Mouse (Mus musculus) hindbrain, embryonic 14.5 days (tissue): ENCODE results near the gene Klri1. TPM values are rescaled to one million over a fixed set of nuclear protein-coding genes. Genes with fewer than 3 reads are reported as not detected.
"Not testable (repeated sequence)": the region's sequence is repeated elsewhere in the genome, so short reads cannot be mapped to it uniquely, and the experiment has no call there.

Source experiments
- ATAC-seq: fragments of 200-750 bp; cut with Nextera tagmentation; 2 replicates; pipeline ENCODE4 v1.8.0; 2017; ENCODE audit warnings: moderate number of reproducible peaks, mild to moderate bottlenecking, moderate TSS enrichment, moderate library complexity; ENCODE audit not compliant: low FRiP score
- DNase-seq: peaks from one replicate; pipeline ENCODE4 v3.0.0-alpha.2; 2015; ENCODE audit warnings: low spot score
- H3K27ac ChIP-seq: fragments of 300-500 bp; sonication (generic); 2 replicates; pipeline ENCODE4 v1.5.1; 2014; ENCODE audit warnings: mild to moderate bottlenecking, moderate library complexity
- H3K27me3 ChIP-seq: fragments of 300-500 bp; sonication (generic); 2 replicates; pipeline ENCODE4 v1.6.1; 2014; ENCODE audit warnings: mild to moderate bottlenecking, low read length, mixed read lengths; ENCODE audit not compliant: control insufficient read depth, insufficient read depth
- H3K36me3 ChIP-seq: fragments of 300-500 bp; sonication (generic); replicated peaks from 2 replicates; pipeline ENCODE4 v1.6.1; 2014; ENCODE audit not compliant: control insufficient read depth, insufficient read depth
- H3K4me1 ChIP-seq: fragments of 300-500 bp; sonication (generic); replicated peaks from 2 replicates; pipeline ENCODE4 v1.6.1; 2014; ENCODE audit warnings: antibody characterized with exemption, low read length, mixed read lengths; ENCODE audit not compliant: control insufficient read depth, insufficient read depth
- H3K4me2 ChIP-seq: fragments of 300-500 bp; sonication (generic); replicated peaks from 2 replicates; pipeline ENCODE4 v1.6.1; 2014; ENCODE audit warnings: mild to moderate bottlenecking, moderate library complexity
- H3K4me3 ChIP-seq: fragments of 300-500 bp; sonication (generic); replicated peaks from 2 replicates; pipeline ENCODE4 v1.5.1; 2014; ENCODE audit warnings: mild to moderate bottlenecking, low read length
- H3K9ac ChIP-seq: fragments of 300-500 bp; sonication (generic); 2 replicates; pipeline ENCODE4 v1.6.1; 2014
- H3K9me3 ChIP-seq: fragments of 300-500 bp; sonication (generic); 2 replicates; pipeline ENCODE4 v1.6.1; 2016; ENCODE audit warnings: low read length; ENCODE audit not compliant: control insufficient read depth
- WGBS: fragments of 180-500 bp; shearing (Covaris S2); extraction: QIAGEN DNeasy Blood & Tissue Kit; methylation state at CpG from one replicate; pipeline ENCODE4 v1.1.7; 2014; 5-methylcytosine and 5-hydroxymethylcytosine counted together
- microRNA-seq: library from miRNA; unstranded; fragments of <30 nt; microRNA quantifications from one replicate; pipeline ENCODE4, GENCODE M21; 2016
- polyA plus RNA-seq: library from polyadenylated mRNA; unstranded; fragments of >200 nt; fragmentation: Nextera tagmentation; extraction: Ambion mirVana; gene quantifications from 2 replicates; pipeline ENCODE4 v1.2.1, GENCODE M21; 2014

The Klri1 gene
- polyA plus RNA-seq, 1 experiment from 2014 or later, result not detected

GRCm38 (mm10) chr6:129713566-129713965, 3.4 kb downstream of the Klri1 start:
- H3K4me1 ChIP-seq, result no peaks in the 10 kb centered on the region
- no peaks in the 10 kb centered on the region for H3K27me3 ChIP-seq
- H3K27ac ChIP-seq, result no peak overlapping the region
- DNase-seq (no peak), ATAC-seq (no peak)
- H3K9me3 ChIP-seq, result no peaks in the 10 kb centered on the region
- no peak overlapping the region for H3K4me3 ChIP-seq
- no peaks in the 10 kb centered on the region for H3K36me3 ChIP-seq
- 50% methylated on average over 1 of the region's 1 CpGs for WGBS
- H3K9ac ChIP-seq, result no peak overlapping the region
- no peak overlapping the region for H3K4me2 ChIP-seq

GRCm38 (mm10) chr6:129691436-129691835, 25.5 kb downstream of the Klri1 start:
- WGBS, result 89% methylated on average over 10 of the region's 10 CpGs

DNA sequence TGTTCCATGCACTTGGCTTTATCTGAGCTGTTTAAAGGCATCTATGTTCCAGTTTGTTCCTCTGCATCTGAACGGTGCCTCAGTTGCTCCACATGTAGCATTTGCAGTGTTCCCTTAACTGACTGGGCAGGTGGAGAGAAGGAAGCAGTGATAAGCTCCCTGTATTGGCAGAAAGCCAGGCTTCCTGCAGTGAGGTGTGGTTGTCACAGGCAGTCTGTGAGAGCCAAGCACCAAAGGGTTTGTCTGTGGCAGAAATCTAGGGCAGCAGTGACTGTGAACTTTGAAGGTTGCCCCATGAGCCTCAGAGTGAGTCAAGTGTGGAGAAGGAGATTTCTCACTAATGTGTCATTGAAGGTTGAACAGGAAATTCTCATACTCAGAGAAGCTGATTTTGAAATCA, 36.6 kb downstream of the Klri1 start:
- DNase-seq (no peak), ATAC-seq (no peak)
- H3K9me3 ChIP-seq, result no peaks in the 10 kb centered on the region
- H3K9ac ChIP-seq, result no peak overlapping the region
- H3K27ac ChIP-seq, result no peak overlapping the region
- no peak overlapping the region for H3K4me2 ChIP-seq
- no peaks in the 10 kb centered on the region for H3K27me3 ChIP-seq
- no peaks in the 10 kb centered on the region for H3K36me3 ChIP-seq
- H3K4me3 ChIP-seq, result no peak overlapping the region
- H3K4me1 ChIP-seq, result no peaks in the 10 kb centered on the region
- 76% methylated on average over 1 of the region's 1 CpGs for WGBS

More at GRCm38 (mm10) chr6:129691436-129691835, 25.5 kb downstream of the Klri1 start:
- not testable (repeated sequence) for H3K27ac ChIP-seq, H3K9ac ChIP-seq, ATAC-seq, H3K4me3 ChIP-seq, H3K9me3 ChIP-seq, H3K4me1 ChIP-seq, H3K4me2 ChIP-seq, H3K36me3 ChIP-seq, DNase-seq, H3K27me3 ChIP-seq

DNA sequence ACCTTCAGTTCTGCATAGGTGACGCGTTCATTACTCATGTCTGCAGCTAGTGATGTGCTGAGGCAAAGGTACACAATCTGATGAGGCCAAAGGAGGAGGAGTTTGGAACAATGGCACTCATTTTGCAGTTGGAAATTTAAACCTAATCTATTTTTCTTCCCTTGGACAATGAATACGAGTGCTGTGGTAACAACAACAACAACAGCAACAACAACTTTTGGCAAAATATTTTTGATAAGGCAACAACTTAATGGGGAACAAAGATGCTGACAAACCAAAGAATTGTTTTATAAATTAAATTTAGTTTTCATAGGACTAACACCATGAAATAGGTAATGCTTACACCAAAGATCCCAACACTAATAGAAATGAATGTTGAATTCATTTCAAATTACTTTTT, 38.1 kb downstream of the Klri1 start, which contains the start of gene Klrc1:
Gene Klrc1, minus strand, starts transcription at position 101 of the 400 bp plus-strand sequence.
- no peak for ATAC-seq
- 90% methylated on average over 3 of the region's 3 CpGs for WGBS
- no peak within 1 kb of the TSS for H3K9ac ChIP-seq
- H3K27ac ChIP-seq, result no peak within 1 kb of the TSS
- no peaks in the 10 kb centered on the region for H3K36me3 ChIP-seq
- no peak for DNase-seq
- H3K9me3 ChIP-seq, result no peaks in the 10 kb centered on the region
- H3K27me3 ChIP-seq, result no peaks in the 10 kb centered on the region
- no peak within 1 kb of the TSS for H3K4me2 ChIP-seq
- no peaks in the 10 kb centered on the region for H3K4me1 ChIP-seq
- no peak within 1 kb of the TSS for H3K4me3 ChIP-seq

DNA sequence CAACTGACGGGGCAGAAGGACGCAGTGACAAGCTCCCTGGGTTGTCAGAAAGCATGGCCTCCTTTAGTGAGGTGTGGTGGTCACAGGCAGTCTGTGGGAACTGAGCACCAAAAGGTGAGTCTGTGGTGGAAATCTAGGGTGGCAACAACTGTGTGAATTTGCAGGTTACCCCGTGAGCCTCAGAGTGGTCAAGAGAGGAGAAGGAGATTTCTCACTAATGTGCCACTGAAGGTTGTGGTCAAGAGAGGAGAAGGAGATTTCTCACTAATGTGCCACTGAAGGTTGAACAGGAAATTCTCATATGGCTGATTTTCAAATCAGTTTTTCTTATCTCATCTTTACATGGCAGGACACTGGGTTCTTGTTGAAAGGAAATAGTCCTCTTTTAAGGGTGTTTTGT, 55.6 kb downstream of the Klri1 start:
- not testable (repeated sequence) for H3K4me1 ChIP-seq, H3K9ac ChIP-seq, H3K4me3 ChIP-seq, H3K9me3 ChIP-seq, ATAC-seq, H3K27me3 ChIP-seq, H3K36me3 ChIP-seq, H3K27ac ChIP-seq, DNase-seq, H3K4me2 ChIP-seq
- WGBS, result no CpG with 5 or more reads among the region's 3 CpGs

- ATAC-seq, H3K27me3 ChIP-seq, H3K9me3 ChIP-seq: not testable (repeated sequence)
These were observed 56.3 kb downstream of the Klri1 start, which contains the start of gene Klrc2 for GRCm38 (mm10) chr6:129660589-129660988. Gene Klrc2 (minus strand): TSS chr6:129660689.

More at GRCm38 (mm10) chr6:129660589-129660988, 56.3 kb downstream of the Klri1 start, which contains the start of gene Klrc2:
- H3K4me3 ChIP-seq, H3K36me3 ChIP-seq, H3K4me1 ChIP-seq, H3K27ac ChIP-seq, DNase-seq, H3K9ac ChIP-seq, H3K4me2 ChIP-seq: not testable (repeated sequence)
- WGBS, result 80% methylated on average over 4 of the region's 4 CpGs

Small RNAs within 50 kb of the gene (microRNA-seq; reads per million reads assigned to microRNA genes)
- gene Mir680-1, result not detected

Other genes with a start within 250 kb of the Klri1 start
- gene Olr1, start 210.0 kb downstream of the Klri1 start, polyA plus RNA-seq, result not detected in 2 replicates
- 0.24 TPM in 1 of 2 replicates, not detected in the other for gene Tmem52b, start 204.6 kb downstream of the Klri1 start, polyA plus RNA-seq
- 74.7 and 80.9 TPM in 2 replicates for gene Gabarapl1, start 184.0 kb downstream of the Klri1 start, polyA plus RNA-seq
- not detected in 2 replicates for gene Klre1, start 139.2 kb downstream of the Klri1 start, polyA plus RNA-seq
- gene Klrd1, start 125.3 kb downstream of the Klri1 start, polyA plus RNA-seq, result not detected in 2 replicates
- gene Klrk1, start 93.3 kb downstream of the Klri1 start, polyA plus RNA-seq, result 0.13 TPM in 1 of 2 replicates, not detected in the other
- not detected in 2 replicates for gene Klrc3, start 73.8 kb downstream of the Klri1 start, polyA plus RNA-seq
- gene Klrc2, start 56.4 kb downstream of the Klri1 start, polyA plus RNA-seq, result not detected in 2 replicates
- not detected in 2 replicates for gene Klrc1, start 38.2 kb downstream of the Klri1 start, polyA plus RNA-seq
- gene Klri2, start 23.4 kb upstream of the Klri1 start, polyA plus RNA-seq, result not detected in 2 replicates
- not detected in 2 replicates for gene Gm156, start 67.1 kb upstream of the Klri1 start, polyA plus RNA-seq
- not detected in 2 replicates for gene Gm17631, start 145.5 kb upstream of the Klri1 start, polyA plus RNA-seq
- not detected in 2 replicates for gene Klra17, start 159.5 kb upstream of the Klri1 start, polyA plus RNA-seq
- not detected in 2 replicates for gene Klra5, start 200.5 kb upstream of the Klri1 start, polyA plus RNA-seq